Mouse (Mus musculus) forebrain, postnatal 0 days (tissue): Measurements from ENCODE around the gene Tnn. TPM values are rescaled to one million over a fixed set of nuclear protein-coding genes. Genes with fewer than 3 reads are reported as not detected.

Source experiments
- ATAC-seq: fragments of 200-750 bp; cut with Nextera tagmentation; 2 replicates; pipeline ENCODE4 v1.8.0; 2017; ENCODE audit warnings: mild to moderate bottlenecking, moderate library complexity
- DNase-seq: peaks from one replicate; pipeline ENCODE4 v3.0.0-alpha.2; 2015
- H3K27ac ChIP-seq: fragments of 300-500 bp; sonication (generic); 2 replicates; pipeline ENCODE4 v1.5.1; 2014; ENCODE audit warnings: low read depth, mild to moderate bottlenecking, antibody characterized with exemption, low read length, moderate library complexity, mixed read lengths
- H3K27me3 ChIP-seq: fragments of 300-500 bp; sonication (generic); 2 replicates; pipeline ENCODE4 v1.6.1; 2014; ENCODE audit warnings: mild to moderate bottlenecking, low read length, mixed read lengths; ENCODE audit not compliant: insufficient read depth
- H3K36me3 ChIP-seq: fragments of 300-500 bp; sonication (generic); 2 replicates; pipeline ENCODE4 v1.6.1; 2014; ENCODE audit warnings: mild to moderate bottlenecking, moderate library complexity; ENCODE audit not compliant: insufficient read depth
- H3K4me1 ChIP-seq: fragments of 300-500 bp; sonication (generic); 2 replicates; pipeline ENCODE4 v1.6.1; 2014; ENCODE audit warnings: antibody characterized with exemption; ENCODE audit not compliant: insufficient read depth
- H3K4me2 ChIP-seq: fragments of 300-500 bp; sonication (generic); 2 replicates; pipeline ENCODE4 v1.6.1; 2014; ENCODE audit warnings: low read depth, mild to moderate bottlenecking, moderate library complexity
- H3K4me3 ChIP-seq: fragments of 300-500 bp; sonication (generic); 2 replicates; pipeline ENCODE4 v1.5.1; 2014; ENCODE audit warnings: low read depth, low read length, mixed read lengths
- H3K9ac ChIP-seq: fragments of 300-500 bp; sonication (generic); 2 replicates; pipeline ENCODE4 v1.6.1; 2014; ENCODE audit warnings: mild to moderate bottlenecking
- H3K9me3 ChIP-seq: fragments of 300-500 bp; sonication (generic); 2 replicates; pipeline ENCODE4 v1.6.1; 2016; ENCODE audit warnings: low read length
- CTCF ChIP-seq: sonication (generic); IDR thresholded peaks from 2 replicates; pipeline ENCODE4 v1.5.1; 2016; ENCODE audit warnings: antibody characterized with exemption, control low read depth, low read depth
- WGBS: fragments of 180-500 bp; shearing (Covaris S2); extraction: QIAGEN DNeasy Blood & Tissue Kit; methylation state at CpG from one replicate; pipeline ENCODE4 v1.1.7; 2014; 5-methylcytosine and 5-hydroxymethylcytosine counted together
- polyA plus RNA-seq: library from polyadenylated mRNA; unstranded; fragments of >200 nt; fragmentation: Nextera tagmentation; extraction: Ambion mirVana; gene quantifications from 2 replicates; pipeline ENCODE4 v1.2.1, GENCODE M21; 2015
- total RNA-seq: library from RNA; depleted of rRNA; stranded (reverse); fragments of >200 nt; gene quantifications from 2 replicates; pipeline ENCODE4 v1.2.3, GENCODE M21; 2014; rRNA removed

Gene Tnn
- total and polyA plus RNA-seq, 2 experiments from 2014 or later: 0.06 to 2.8 TPM

- ATAC-seq (no peak), DNase-seq (no peak)
- Histone ChIP-seq H3K4me1 (no peaks in the 10 kb centered on the region), H3K9ac (no peak overlapping the region), H3K27me3 (no peaks in the 10 kb centered on the region), H3K36me3 (no peaks in the 10 kb centered on the region), H3K4me2 (no peak overlapping the region), H3K27ac (no peak overlapping the region), H3K9me3 (no peaks in the 10 kb centered on the region), H3K4me3 (no peak overlapping the region)
- WGBS: 82% methylated on average over 3 of the region's 3 CpGs
- TF ChIP-seq CTCF: no peak
Observed at GRCm38 (mm10) chr1:160035561-160035960, 117.8 kb downstream of the Tnn start.

Other genes starting within 250 kb of the Tnn start
- gene 4930523C07Rik, start 109.2 kb downstream of the Tnn start, total RNA-seq: 1.0 and 3.3 TPM in 2 replicates
- 2.5 and 3.8 TPM in 2 replicates for gene 4930523C07Rik, start 109.2 kb downstream of the Tnn start, polyA plus RNA-seq
- gene Mrps14, start 41.6 kb upstream of the Tnn start, total RNA-seq: 22.9 and 23.1 TPM in 2 replicates
- 129 and 149 TPM in 2 replicates for gene Mrps14, start 41.6 kb upstream of the Tnn start, polyA plus RNA-seq
- 124 and 134 TPM in 2 replicates for gene Cacybp, start 59.3 kb upstream of the Tnn start, total RNA-seq
- 294 and 334 TPM in 2 replicates for gene Cacybp, start 59.3 kb upstream of the Tnn start, polyA plus RNA-seq